Mouse (Mus musculus) erythroblast, embryonic 14.5 days (primary cell): ENCODE measurements around the gene Taf8. TPM values are rescaled to one million over a fixed set of nuclear protein-coding genes. Genes with fewer than 3 reads are reported as not detected.

Experiments
- H3K27me3 ChIP-seq: 2 replicates; pipeline ENCODE4 v1.6.1; 2012; ENCODE audit warnings: inconsistent platforms; ENCODE audit not compliant: control insufficient read depth
- H3K36me3 ChIP-seq: 2 replicates; pipeline ENCODE4 v1.6.1; 2012; ENCODE audit warnings: mild to moderate bottlenecking, inconsistent platforms; ENCODE audit not compliant: control insufficient read depth
- H3K4me1 ChIP-seq: 2 replicates; pipeline ENCODE4 v1.6.1; 2012; ENCODE audit warnings: inconsistent platforms; ENCODE audit not compliant: control insufficient read depth
- H3K4me3 ChIP-seq: replicated peaks from 2 replicates; pipeline ENCODE3; 2012; ENCODE audit warnings: moderate library complexity, mild to moderate bottlenecking, inconsistent platforms
- H3K9me3 ChIP-seq: 2 replicates; pipeline ENCODE4 v1.6.1; 2012; ENCODE audit warnings: low read length, inconsistent platforms, mixed read lengths; ENCODE audit not compliant: control insufficient read depth
- GATA1 ChIP-seq: IDR thresholded peaks from 2 replicates; pipeline ENCODE4 v1.6.1; 2012; ENCODE audit warnings: low read length, inconsistent platforms, mixed read lengths
- TAL1 ChIP-seq: IDR thresholded peaks from 3 replicates; pipeline ENCODE4 v1.6.1; 2012; ENCODE audit warnings: low read length, inconsistent platforms, mixed read lengths
- polyA plus RNA-seq: library from polyadenylated mRNA; stranded (reverse); fragments of >175 nt; gene quantifications from 2 replicates; pipeline ENCODE4 v1.2.3, GENCODE M21; 2012

Gene Taf8
- 2.9 and 4.3 TPM in 2 replicates for polyA plus RNA-seq

DNA sequence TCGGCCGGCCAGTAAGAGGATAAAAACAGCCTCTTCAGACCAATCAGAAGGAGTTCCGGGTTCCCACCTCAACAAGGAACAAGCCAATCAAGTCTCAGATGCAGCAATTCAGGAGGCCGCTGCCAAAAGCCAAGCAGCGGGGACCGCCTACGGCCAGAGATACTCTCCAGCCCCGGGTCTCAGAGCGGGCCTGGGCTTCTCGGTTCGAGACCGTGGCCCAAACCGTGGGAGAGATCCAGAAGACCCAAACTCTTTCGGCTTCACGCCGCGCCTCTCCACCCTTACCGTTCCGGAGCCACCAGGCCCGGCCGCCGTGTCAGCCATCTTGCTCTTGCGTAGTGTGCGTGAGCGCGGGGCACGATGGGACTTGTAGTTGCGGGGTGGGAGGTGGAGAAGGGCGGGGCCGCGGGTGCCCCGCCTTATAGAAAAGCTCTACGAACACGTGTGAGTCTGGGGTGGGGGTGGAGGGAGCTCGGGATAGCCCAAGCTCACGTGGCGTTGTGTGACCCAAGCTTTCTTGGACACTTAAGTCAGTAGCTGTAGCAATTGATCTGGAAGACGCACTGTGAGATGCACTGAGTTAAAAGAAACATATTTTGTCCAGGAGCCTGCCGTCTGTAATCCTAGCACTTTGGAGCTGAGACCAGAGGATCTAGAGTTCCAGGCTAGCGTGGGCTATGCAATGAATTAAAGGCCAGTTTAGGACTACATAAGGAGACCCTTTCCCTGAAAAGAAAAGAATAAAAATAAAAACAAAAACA is at the start of gene Taf8:
Gene Taf8, minus strand, starts transcription at position 347 of the 761 bp plus-strand sequence.
- TF ChIP-seq GATA1 = no peak
- TF ChIP-seq TAL1 = no peak
- H3K36me3 ChIP-seq = peaks cover 40% of the 10 kb centered on the region
- peaks cover 53% of the 10 kb centered on the region for H3K4me1 ChIP-seq
- peak within 1 kb of the TSS; percentile 85 for H3K4me3 ChIP-seq
- no peaks in the 10 kb centered on the region for H3K9me3 ChIP-seq
- H3K27me3 ChIP-seq = no peaks in the 10 kb centered on the region

DNA sequence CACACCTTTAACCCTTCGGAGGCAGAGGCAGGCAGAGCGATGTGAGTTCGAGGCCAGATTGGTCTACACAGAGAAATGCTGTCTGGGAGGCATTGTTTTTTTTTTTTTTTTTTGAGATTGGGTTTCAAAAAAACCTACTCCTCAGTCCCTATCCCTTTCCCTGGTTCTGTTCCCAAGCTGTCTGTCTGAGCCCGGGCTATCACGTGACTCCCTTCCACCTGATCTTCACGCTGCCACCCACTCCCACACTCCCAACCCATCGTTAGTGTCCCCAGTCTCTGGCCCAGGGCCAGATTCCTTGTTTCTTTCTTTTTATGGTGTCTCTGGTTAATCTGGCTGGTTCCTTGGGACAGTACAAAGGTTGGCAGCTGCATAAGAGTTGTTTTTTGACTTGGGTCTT is 49.0 kb upstream of the Taf8 start:
- Histone ChIP-seq H3K4me1 (peaks cover 24% of the 10 kb centered on the region), H3K9me3 (no peaks in the 10 kb centered on the region), H3K36me3 (no peaks in the 10 kb centered on the region), H3K4me3 (no peak overlapping the region), H3K27me3 (no peaks in the 10 kb centered on the region)
- TF ChIP-seq GATA1 (no peak), TAL1 (no peak)

DNA sequence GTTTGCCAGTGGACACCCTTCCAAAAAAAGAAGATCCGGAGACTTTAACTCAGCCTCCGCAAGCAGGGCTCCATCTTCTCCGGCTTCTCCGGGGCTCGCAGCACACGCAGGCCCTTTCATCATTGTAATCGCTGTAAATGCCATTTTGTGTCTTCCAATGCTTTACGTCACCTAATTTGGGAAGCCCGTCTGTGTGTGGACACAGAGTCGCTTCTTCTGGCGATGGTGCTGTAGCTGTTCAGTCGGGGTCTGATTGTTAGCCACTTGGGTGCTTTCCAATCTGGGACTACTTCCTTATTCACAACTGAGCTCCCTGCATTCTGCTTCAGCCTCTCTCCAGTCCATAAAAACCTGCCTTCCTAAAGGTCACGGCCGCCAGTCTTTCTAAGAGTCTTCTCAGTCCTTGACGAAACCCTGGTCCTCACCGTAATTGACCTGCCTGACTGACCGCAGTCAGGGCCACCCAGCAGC is 43.8 kb upstream of the Taf8 start:
- H3K27me3 ChIP-seq = no peaks in the 10 kb centered on the region
- no peak overlapping the region for H3K4me3 ChIP-seq
- TF ChIP-seq TAL1 (no peak), GATA1 (no peak)
- no peaks in the 10 kb centered on the region for H3K36me3 ChIP-seq
- peaks cover 43% of the 10 kb centered on the region for H3K4me1 ChIP-seq
- no peaks in the 10 kb centered on the region for H3K9me3 ChIP-seq

DNA sequence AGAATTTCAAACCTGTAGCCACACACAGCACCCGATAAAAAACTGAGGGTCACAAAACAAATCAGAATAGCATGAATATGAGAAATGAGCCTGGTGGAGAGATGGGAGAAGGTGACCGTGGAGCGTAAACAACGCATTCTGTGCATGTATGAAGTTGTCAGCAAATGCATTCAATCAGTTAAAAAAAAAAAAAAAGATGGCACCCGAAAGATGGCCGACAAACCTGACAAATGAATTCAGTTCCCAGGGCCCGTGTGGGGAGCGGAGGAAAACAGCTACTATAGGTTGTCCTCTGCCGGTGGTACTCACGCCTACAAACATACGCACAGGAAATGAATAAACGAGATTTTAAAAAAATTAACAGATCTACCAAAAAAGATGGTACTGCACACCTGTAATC is 43.1 kb upstream of the Taf8 start:
- H3K4me1 ChIP-seq = peaks cover 39% of the 10 kb centered on the region
- no peak overlapping the region for H3K4me3 ChIP-seq
- TF ChIP-seq TAL1 = no peak
- no peak for TF ChIP-seq GATA1
- H3K9me3 ChIP-seq = no peaks in the 10 kb centered on the region
- H3K36me3 ChIP-seq = no peaks in the 10 kb centered on the region
- no peaks in the 10 kb centered on the region for H3K27me3 ChIP-seq

DNA sequence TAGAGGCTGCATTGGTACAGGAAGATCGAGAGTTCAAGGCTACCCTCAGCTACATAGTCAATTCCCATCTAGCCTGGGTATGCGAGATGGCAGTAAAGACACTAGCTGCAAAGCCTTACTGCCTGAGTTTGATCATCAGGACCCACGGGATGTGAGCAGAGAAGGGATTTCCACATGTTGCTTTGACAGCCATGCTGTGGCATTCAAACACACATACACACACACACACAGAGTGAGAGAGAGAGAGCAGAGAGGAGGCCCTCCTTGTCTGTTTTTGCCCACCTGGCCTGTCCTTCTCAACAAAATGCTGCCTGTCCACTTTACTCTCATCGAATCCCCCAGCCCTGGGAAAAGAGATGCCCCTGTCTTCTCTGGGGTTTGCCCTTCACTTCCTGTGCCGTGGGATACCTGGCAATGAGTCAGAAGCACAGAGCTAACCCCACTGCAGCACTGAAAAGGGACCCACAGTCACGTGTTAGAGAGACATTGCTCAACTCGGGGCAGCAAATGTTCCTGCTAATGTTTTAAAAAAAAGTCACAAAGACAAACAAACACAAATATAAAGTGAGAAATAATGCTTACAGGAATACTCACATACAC is 41.1 kb upstream of the Taf8 start:
- TF ChIP-seq TAL1 (no peak), GATA1 (no peak)
- peaks cover 45% of the 10 kb centered on the region for H3K4me1 ChIP-seq
- H3K4me3 ChIP-seq = no peak overlapping the region
- no peaks in the 10 kb centered on the region for H3K9me3 ChIP-seq
- H3K27me3 ChIP-seq = no peaks in the 10 kb centered on the region
- H3K36me3 ChIP-seq = no peaks in the 10 kb centered on the region; the same call in 1 of the 2 replicates

DNA sequence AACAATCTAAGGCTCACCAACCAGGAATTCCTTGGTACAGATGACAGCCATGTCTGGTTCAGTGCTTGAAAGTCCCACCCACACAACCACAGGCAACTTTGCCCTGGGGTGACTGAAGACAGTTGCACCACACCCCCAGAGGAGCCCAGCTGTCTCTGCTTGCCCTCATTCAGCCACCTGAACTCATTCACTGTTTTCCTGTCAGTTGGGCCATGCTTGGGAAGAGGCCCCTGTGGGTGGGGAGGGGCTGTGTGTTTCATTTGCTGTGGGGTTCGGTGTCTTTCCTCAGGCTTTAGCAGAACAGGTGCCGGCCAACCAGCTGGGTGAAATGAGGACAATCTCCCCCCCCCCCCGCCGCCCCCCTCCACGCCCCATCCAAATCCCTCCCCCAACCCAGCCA is 40.0 kb upstream of the Taf8 start:
- Histone ChIP-seq H3K4me3 (no peak overlapping the region), H3K9me3 (no peaks in the 10 kb centered on the region), H3K4me1 (peaks cover 56% of the 10 kb centered on the region), H3K36me3 (no peaks in the 10 kb centered on the region; the same call in 1 of the 2 replicates), H3K27me3 (no peaks in the 10 kb centered on the region)
- no peak for TF ChIP-seq GATA1
- TF ChIP-seq TAL1 = no peak

DNA sequence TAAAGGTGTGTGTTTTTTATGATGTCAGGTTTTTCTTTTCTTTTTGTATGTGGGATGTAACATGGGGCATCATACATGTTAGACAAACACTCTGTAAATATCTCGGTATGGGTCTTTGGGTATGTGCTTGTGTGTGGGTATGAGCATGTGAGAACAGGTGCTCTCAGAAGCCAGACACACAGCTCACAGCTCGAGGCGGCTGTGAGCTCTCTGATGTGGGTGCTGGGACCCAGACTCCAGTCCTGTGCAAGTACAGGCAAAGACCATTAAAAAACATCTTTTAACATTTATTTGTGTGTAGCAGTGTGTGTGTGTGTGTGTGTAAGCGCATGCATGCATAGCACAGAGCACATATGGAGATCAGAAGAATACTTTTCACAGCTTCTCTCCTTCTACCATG is 37.0 kb upstream of the Taf8 start:
- TF ChIP-seq GATA1 = no peak
- TF ChIP-seq TAL1 = no peak
- no peaks in the 10 kb centered on the region for H3K27me3 ChIP-seq
- no peaks in the 10 kb centered on the region for H3K9me3 ChIP-seq
- peaks cover 82% of the 10 kb centered on the region for H3K4me1 ChIP-seq
- H3K36me3 ChIP-seq = no peaks in the 10 kb centered on the region; the same call in 1 of the 2 replicates
- no peak overlapping the region for H3K4me3 ChIP-seq

DNA sequence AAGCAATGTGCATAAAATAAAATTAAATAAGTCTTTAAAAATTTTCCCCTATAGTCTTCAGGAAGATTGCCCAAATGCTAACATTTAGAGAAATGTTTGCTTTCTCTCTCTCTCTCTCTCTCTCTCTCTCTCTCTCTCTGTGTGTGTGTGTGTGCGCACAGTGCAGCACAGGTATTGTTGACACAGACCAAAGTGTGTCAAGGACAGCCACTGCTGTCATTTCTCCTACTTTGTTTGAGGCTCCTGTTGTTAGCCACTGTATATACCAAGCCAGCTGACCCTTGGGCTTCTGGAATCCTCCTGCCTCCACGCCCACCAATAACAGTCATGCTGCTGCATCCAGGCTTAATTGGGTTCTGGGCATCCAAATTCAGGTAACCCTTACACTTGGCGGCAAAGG is 36.0 kb upstream of the Taf8 start:
- Histone ChIP-seq H3K36me3 (no peaks in the 10 kb centered on the region; the same call in 1 of the 2 replicates), H3K27me3 (no peaks in the 10 kb centered on the region), H3K4me1 (peaks cover 88% of the 10 kb centered on the region), H3K4me3 (no peak overlapping the region), H3K9me3 (no peaks in the 10 kb centered on the region)
- TF ChIP-seq GATA1 = no peak

DNA sequence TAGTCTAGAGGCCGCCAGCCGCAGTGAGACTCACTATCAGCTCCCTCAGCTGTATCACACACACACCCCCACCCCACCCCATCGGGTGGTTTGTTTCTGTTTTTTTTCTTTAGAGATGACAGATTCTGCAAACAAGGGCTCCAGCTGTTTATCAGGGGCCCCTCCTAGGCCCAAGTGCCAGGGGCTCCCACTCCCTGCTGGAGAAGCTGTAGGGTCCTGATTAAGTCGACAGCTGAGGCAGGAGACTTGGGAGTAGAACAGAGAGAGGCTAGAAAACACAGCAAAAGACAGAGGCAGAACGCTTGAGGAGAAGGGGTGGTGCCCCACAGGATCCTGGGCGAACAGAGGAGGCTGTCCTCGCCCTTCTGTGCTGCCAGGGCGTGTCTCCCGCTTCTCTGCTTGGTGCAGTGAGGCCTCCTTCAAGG is 33.7 kb upstream of the Taf8 start:
- H3K4me1 ChIP-seq = peaks cover 88% of the 10 kb centered on the region
- H3K4me3 ChIP-seq = peak overlapping the region; percentile 57
- H3K9me3 ChIP-seq = no peaks in the 10 kb centered on the region
- peaks cover 11% of the 10 kb centered on the region for H3K36me3 ChIP-seq
- H3K27me3 ChIP-seq = no peaks in the 10 kb centered on the region
- TF ChIP-seq TAL1 (peak; percentile 84), GATA1 (peak; percentile 72)
